Mouse (Mus musculus) neural tube, embryonic 10.5 days (tissue): ENCODE data around the gene LTO1.
"Not testable (repeated sequence)": the region's sequence is repeated elsewhere in the genome, so short reads cannot be mapped to it uniquely, and the experiment has no call there.

Experiments used
- DNase-seq: peaks from one replicate; pipeline ENCODE4 v3.0.0-alpha.2; 2017; ENCODE audit warnings: low spot score; ENCODE audit errors: extremely low spot score

LTO1 gene

GRCm38 (mm10) chr7:144914948-144915750 lies at the start of gene LTO1:
Gene LTO1, plus strand, starts transcription at chr7:144915100.
- DNase-seq, result peak; percentile 92

- no peak for DNase-seq
Observed at GRCm38 (mm10) chr7:144867161-144867560, 47.7 kb upstream of the LTO1 start.

- no peak for DNase-seq
Observed at GRCm38 (mm10) chr7:144867602-144868001, 47.3 kb upstream of the LTO1 start.

DNA sequence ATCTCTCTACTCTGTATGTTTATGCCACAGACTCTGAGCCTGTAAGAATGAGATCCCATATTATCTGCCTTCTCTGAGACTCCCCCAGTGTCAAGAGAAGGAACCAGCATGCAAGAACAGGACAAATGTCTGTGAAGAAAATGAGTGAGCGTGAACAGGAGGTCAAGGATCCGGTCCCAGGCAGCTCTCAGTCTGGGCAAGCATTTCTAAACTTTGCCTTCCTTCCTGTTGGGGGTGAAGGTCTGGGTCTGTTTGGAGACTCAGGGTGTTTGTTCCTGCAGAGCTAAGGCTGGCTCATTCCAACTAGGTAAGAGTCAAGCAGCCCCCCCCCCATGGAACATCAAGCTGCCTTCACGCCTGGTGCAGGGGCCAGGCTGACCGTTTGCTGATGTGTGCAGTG lies 42.5 kb upstream of the LTO1 start:
- no peak for DNase-seq

GRCm38 (mm10) chr7:144873160-144873559 lies 41.7 kb upstream of the LTO1 start:
- DNase-seq, result no peak

- DNase-seq, result no peak
Observed at GRCm38 (mm10) chr7:144874226-144874625, 40.7 kb upstream of the LTO1 start.

DNA sequence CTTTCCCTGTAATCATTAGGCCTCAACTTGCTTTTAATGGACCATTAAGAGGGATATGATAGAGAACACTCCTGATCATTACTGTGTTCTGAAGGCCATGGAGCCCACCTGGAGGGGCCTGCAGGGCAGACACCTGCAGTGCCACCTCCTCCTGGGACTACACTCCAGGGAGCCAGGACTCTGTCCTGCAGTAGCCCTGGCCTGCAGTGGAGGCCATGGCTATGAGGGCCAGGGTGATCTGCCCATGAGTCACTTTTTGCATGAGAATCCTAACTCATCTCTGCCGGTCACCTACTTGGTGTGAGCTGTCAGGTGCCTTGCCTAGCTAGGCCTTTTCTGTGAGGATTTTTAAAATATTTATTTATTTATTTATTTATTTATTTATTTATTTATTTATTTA lies 36.5 kb upstream of the LTO1 start:
- no peak for DNase-seq

- DNase-seq, result no peak
Observed at GRCm38 (mm10) chr7:144883106-144883505, 31.8 kb upstream of the LTO1 start.

DNA sequence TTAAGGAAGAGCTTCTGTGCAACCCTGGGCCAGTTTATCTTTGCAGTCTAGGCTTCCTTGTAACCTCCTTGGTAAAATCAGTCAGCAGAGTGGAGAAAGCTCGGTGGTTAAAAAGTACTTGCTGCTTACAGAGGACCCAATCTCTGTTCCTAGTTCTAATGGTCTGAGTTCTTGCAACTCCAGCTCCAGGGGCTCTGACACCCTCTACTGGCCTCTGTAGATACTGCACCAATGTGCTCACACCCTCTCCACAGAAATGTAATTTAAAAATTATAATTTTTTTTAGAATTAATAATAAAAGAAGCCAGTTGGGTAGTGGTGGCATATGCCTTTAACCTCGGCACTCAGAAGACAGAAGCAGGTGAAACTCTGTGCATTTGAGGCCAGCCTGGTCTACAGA lies 27.2 kb upstream of the LTO1 start:
- no peak for DNase-seq

DNA sequence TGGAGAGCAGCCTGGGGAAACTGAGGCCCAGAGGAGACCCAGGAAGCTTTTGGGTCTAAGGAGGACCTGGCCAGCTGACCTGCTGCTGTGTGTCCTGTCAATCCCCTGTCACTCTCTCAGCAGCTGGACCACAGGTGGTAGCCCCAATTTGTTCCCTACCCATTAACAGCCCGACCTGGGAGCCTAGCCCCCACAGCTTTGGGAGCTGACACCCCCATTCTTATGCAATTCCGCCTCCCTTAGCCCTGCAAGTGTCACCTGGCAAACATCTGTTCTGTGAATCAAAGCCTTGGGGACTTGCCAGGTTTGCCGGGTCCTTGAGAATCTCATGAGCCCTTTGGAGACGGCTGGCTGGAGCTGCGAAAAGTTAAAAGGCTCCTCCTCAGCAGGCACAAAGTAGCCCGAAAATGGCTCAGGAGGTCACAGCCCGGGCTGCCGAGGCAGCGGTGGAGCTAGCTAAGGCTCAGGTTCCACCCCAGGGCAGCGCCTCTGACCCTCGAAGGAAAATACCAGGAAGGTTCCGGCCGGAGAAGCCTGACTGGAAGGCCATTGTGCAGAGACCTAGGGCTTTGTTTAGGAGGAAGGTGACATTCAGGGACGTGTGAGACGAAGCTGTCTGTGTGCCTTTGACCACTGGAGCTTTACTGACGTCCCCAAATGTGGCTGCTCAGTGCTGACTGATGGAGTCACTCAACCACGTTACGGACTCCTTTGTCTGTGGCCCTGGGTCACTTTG lies 26.2 kb upstream of the LTO1 start:
- no peak for DNase-seq

- DNase-seq, result not testable (repeated sequence)
Observed at GRCm38 (mm10) chr7:144890661-144891060, 24.2 kb upstream of the LTO1 start.

DNA sequence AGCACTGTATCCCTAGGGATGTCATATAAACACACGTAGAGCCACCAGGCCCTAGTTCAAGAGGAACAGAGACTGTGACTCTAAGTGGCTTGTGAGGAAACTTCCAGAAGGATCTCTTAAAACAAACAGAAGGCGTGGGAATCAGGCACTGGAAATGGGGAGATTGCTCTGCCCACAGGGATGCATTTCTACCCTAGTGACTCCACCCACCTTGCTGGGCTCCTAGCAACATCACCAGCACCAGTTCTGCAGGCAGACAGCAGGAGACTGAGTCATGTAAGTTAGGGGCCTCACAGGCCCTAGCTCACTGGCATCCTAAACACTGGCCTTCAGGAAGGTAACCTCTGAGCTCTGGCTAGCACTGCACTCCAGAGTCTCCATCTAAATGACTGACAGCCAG lies 23.0 kb upstream of the LTO1 start:
- DNase-seq, result no peak

- no peak for DNase-seq
Observed at GRCm38 (mm10) chr7:144892322-144892721, 22.6 kb upstream of the LTO1 start.

DNA sequence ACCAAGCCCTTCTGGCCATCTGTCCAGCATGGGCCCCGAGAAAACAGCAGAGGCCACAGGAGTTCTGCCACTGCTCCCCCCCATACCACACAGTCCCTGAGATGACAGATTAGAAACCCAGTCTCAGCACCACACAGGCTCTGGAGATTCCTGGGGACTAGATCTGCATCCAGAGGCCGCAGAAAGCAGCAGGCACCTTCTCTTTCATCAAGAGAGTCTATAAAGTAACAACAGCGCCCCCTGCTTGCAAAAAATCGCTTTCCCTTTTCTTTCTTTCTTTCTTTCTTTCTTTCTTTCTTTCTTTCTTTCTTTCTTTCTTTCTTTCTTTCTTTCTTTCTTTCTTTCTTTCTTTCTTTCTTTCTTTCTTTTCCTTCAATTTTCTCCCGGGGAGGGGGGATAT lies 20.7 kb upstream of the LTO1 start:
- DNase-seq, result peak; percentile 46

- DNase-seq, result peak; percentile 33
Observed at GRCm38 (mm10) chr7:144894706-144895105, 20.2 kb upstream of the LTO1 start.

DNA sequence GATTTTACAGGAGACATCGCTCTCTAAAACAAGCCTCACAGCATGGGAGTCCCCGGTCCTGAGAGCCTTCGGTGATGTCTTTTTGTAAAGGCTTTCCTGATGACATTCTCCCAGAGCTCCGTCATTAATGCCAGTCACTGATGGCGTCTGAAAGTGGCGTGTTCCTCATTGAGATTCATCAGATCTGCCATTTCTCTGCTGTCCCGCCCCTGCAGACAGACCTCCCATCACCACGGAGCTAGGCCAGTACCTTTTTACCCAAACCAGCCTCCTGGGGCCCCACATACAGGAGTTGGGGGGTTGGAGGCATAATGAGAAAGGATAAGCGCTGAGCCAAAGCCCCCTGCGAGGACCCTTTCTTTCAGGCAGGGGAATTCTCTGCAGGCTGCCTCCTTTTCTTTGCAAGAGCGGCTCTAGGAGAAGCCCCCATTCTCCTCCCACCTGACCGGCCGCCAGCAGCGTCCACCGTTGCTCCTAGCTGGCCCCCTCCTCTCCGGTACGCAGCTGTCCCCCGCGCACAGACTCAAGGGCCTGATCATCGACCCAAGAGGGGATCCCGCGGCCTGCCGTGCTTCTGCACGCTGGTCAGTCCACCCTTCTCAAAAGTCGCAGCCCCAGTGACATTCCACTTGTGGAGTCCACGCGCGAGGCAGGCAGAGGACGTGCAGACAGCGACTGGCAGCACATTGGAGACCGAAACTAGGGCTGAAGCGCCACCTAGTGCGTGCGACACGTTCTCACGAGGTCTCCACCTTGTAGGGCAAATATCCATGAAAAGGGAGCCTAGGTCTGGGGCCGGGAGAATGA lies 19.4 kb upstream of the LTO1 start:
- DNase-seq, result peak; percentile 82

DNA sequence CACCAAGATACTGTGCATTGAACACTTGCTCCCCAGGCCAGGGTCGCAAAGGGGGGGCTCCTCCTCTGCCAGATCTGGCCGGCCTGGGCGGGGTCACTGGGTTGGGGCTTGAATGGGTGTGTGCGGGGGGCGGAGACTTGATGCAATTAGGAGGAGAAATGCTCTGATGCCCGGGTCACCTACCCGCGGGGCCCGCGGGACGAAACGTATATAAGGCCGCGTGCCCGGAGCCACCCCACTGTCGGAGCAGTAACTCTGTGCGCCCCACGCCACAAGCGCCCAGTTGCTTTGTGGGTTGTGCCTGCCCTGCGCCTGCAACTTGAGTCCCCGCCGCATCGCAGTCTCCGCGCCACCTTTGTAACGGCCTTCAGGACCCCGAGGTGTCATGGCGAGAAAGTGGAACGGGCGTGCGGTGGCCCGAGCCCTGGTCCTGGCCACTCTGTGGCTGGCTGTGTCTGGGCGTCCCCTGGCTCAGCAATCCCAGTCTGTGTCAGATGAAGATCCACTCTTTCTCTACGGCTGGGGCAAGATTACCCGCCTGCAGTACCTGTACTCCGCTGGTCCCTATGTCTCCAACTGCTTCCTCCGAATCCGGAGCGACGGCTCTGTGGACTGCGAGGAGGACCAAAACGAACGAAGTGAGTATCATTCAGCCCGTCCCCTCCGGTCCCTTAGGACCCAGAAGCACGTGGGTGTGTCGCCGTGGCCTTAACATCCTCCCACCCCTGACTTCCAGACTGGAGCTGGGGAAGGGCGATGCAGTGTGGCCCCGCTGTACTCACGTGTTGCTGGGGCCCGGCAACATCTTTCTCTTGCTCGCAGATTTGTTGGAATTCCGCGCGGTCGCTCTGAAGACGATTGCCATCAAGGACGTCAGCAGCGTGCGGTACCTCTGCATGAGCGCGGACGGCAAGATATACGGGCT lies 18.3 kb upstream of the LTO1 start, which contains the start of gene Fgf15:
Gene Fgf15 (plus strand): TSS at position 238 of the 925 bp plus-strand sequence.
- peak; percentile 60 for DNase-seq

GRCm38 (mm10) chr7:144898506-144898905 lies 16.4 kb upstream of the LTO1 start:
- no peak for DNase-seq

- DNase-seq, result not testable (repeated sequence)
Observed at GRCm38 (mm10) chr7:144905514-144905913, 9.4 kb upstream of the LTO1 start.

DNA sequence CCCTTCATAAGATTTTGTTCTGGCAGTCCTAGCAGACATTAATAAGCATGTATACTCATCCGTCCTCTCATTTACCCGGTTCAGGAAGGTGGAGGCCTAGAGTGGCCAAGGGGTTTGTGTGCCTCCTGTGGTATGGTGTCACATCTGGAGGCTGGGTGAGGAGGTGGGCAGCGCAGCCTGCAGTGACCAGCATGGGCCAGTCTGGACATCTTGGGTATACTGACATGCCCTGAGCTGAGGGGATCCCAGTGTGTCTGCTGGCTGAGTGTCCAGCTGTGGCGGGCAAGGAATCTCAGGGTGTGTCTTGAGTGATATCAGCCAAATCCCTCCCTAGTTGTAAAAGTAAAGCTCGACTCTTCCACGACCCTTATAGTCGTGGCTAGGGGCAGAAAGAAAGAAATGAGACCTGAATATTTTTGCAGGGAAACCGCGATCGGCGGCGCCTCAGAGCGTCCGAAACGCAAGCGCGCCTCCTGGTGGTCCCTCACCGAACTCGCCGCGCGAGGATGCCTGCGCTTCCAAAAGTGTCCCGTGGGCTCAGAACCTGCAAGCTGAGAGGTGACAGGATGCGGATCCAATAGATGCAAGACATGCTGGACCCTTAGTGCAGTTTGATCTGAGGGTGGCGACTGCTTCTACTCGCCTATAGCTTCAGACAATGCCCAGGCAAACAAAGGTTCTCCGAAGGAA lies 8.0 kb upstream of the LTO1 start:
- peak; percentile 80 for DNase-seq
